Mouse (Mus musculus) liver, embryonic 14.5 days (tissue): Measurements from ENCODE around the gene B4galnt1. TPM values are rescaled to one million over a fixed set of nuclear protein-coding genes. Genes with fewer than 3 reads are reported as not detected.

Experiments
- ATAC-seq: fragments of 200-750 bp; cut with Nextera tagmentation; 2 replicates; pipeline ENCODE4 v1.8.0; 2017; ENCODE audit warnings: moderate number of reproducible peaks, mild to moderate bottlenecking, moderate library complexity; ENCODE audit not compliant: insufficient read depth
- DNase-seq, 3 experiments: peaks; one replicate each; pipeline ENCODE4 v3.0.0-alpha.2; 2012 to 2013; ENCODE audit warnings: low read depth in 3 of 3, low spot score in 3 of 3
- H3K27ac ChIP-seq: fragments of 300-500 bp; sonication (generic); 2 replicates; pipeline ENCODE4 v1.5.1; 2014; ENCODE audit warnings: moderate library complexity, mild to moderate bottlenecking, control low read depth, inconsistent platforms
- H3K27me3 ChIP-seq: fragments of 300-500 bp; sonication (generic); 2 replicates; pipeline ENCODE4 v1.6.1; 2014; ENCODE audit warnings: mild to moderate bottlenecking, low read length, moderate library complexity; ENCODE audit not compliant: control insufficient read depth, insufficient read depth
- H3K36me3 ChIP-seq: fragments of 300-500 bp; sonication (generic); replicated peaks from 2 replicates; pipeline ENCODE4 v1.6.1; 2014; ENCODE audit warnings: low read depth; ENCODE audit not compliant: control insufficient read depth, insufficient read depth
- H3K4me1 ChIP-seq, 2 experiments: fragments of 200-500 bp in 1 of 2; fragments of 300-500 bp in 1 of 2; sonication (generic) in 1 of 2; replicated peaks; 2 replicates each; pipeline ENCODE4 v1.6.1; 2012 to 2014; ENCODE audit warnings: antibody characterized with exemption in 1 of 2, inconsistent platforms in 1 of 2, low read length in 1 of 2; ENCODE audit not compliant: control insufficient read depth in 2 of 2, insufficient read depth in 2 of 2
- H3K4me2 ChIP-seq: fragments of 300-500 bp; sonication (generic); 2 replicates; pipeline ENCODE4 v1.6.1; 2014; ENCODE audit warnings: low read depth, mild to moderate bottlenecking, control low read depth, moderate library complexity
- H3K4me3 ChIP-seq, 2 experiments: fragments of 200-500 bp in 1 of 2; fragments of 300-500 bp in 1 of 2; sonication (generic) in 1 of 2; 2 replicates each; pipeline ENCODE4 v1.5.1; 2012 to 2014; ENCODE audit warnings: low read depth in 2 of 2, low read length in 2 of 2, mild to moderate bottlenecking in 2 of 2, control low read depth in 1 of 2, inconsistent platforms in 1 of 2, moderate library complexity in 1 of 2; ENCODE audit not compliant: insufficient read depth in 1 of 2
- H3K9ac ChIP-seq: fragments of 300-500 bp; sonication (generic); replicated peaks from 2 replicates; pipeline ENCODE4 v1.6.1; 2014; ENCODE audit warnings: mild to moderate bottlenecking, control low read depth, moderate library complexity
- H3K9me3 ChIP-seq: fragments of 300-500 bp; sonication (generic); 2 replicates; pipeline ENCODE4 v1.6.1; 2016; ENCODE audit warnings: low read length, mixed read lengths; ENCODE audit not compliant: control insufficient read depth
- CTCF ChIP-seq: IDR thresholded peaks from 2 replicates; pipeline ENCODE4 v1.5.1; 2016; ENCODE audit warnings: antibody characterized with exemption, low read depth, control low read depth
- EP300 ChIP-seq: IDR thresholded peaks from 2 replicates; pipeline ENCODE4 v1.6.1; 2016; ENCODE audit warnings: antibody characterized with exemption, low read depth
- WGBS: fragments of 180-500 bp; shearing (Covaris S2); extraction: QIAGEN DNeasy Blood & Tissue Kit; methylation state at CpG from one replicate; pipeline ENCODE4 v1.1.7; 2014; ENCODE audit not compliant: insufficient replicate concordance; 5-methylcytosine and 5-hydroxymethylcytosine counted together
- polyA plus RNA-seq, 2 experiments: library from polyadenylated mRNA; depleted of rRNA in 1 of 2; stranded (reverse) in 1 of 2; unstranded in 1 of 2; fragments of >200 nt; fragmentation: Nextera tagmentation in 1 of 2; extraction: Ambion mirVana in 1 of 2; gene quantifications; 2 replicates each; pipeline versions ENCODE4 v1.2.1 to v1.2.3; 2012 to 2014

The B4galnt1 gene
- polyA plus RNA-seq, 2 experiments: 10.4 to 17.1 TPM

DNA sequence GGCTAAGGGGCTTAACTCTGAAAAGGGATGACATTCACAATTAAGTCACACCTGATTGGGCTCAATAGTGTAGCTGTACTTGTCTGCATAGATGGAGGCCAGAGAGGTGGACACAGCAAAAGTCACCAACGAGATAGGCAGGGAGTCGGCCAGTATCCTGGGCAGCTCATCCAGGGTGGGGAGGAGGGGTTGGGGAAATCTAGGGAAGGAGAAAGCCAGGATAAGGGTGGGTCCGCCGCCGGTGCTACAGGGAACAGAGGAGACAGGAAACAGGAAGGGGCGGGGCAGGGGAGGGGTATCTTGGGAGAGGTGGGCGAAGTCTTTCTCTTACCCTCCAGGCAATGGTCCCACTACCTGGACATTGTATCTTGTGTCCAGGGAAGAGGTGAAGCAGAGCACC lies 11.7 kb downstream of the B4galnt1 start:
- no peak overlapping the region for H3K9ac ChIP-seq
- TF ChIP-seq EP300: no peak
- 5% methylated on average over 7 of the region's 7 CpGs for WGBS
- peaks cover 46% of the 10 kb centered on the region for H3K27me3 ChIP-seq
- no peaks in the 10 kb centered on the region for H3K36me3 ChIP-seq
- DNase-seq (no peak), ATAC-seq (no peak)
- no peak overlapping the region for H3K4me3 ChIP-seq
- peak overlapping the region; percentile 67 for H3K4me2 ChIP-seq
- H3K9me3 ChIP-seq: no peaks in the 10 kb centered on the region
- peaks cover 11% of the 10 kb centered on the region in 2 experiments for H3K4me1 ChIP-seq
- H3K27ac ChIP-seq: no peak overlapping the region

GRCm38 (mm10) chr10:127177235-127177634 lies 12.2 kb downstream of the B4galnt1 start:
- TF ChIP-seq CTCF (no peak), EP300 (no peak)
- Histone ChIP-seq H3K27ac (no peak overlapping the region), H3K4me3 (no peak overlapping the region), H3K9me3 (no peaks in the 10 kb centered on the region), H3K36me3 (no peaks in the 10 kb centered on the region), H3K9ac (0 out of 2 replicates have a peak overlapping the region, but pooled peaks have one; percentile 13), H3K4me1 (peaks cover 11% of the 10 kb centered on the region in 2 experiments), H3K4me2 (peak overlapping the region; percentile 67), H3K27me3 (peaks cover 46% of the 10 kb centered on the region)
- DNase-seq (no peak), ATAC-seq (no peak)
- 20% methylated on average over 9 of the region's 9 CpGs for WGBS

DNA sequence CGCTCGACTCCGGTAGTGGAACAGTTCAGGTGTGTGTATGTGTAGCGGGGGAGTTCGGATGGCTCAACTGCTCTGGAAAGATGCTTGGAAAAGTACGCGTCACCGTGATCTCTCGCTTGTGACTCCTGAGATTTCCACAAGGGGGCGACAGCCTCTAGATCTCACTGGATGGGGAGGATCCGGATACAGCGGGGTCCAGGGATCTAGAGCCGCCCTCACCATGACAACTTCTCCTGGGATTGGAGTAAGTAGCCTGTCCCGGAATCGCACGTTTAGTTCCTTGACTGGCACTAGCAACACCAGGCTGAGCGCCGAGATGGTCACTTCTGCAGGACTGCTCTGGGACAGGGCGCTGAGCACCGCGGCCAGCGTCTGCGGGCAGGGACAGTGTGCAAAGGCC lies 12.7 kb downstream of the B4galnt1 start:
- peaks cover 11% of the 10 kb centered on the region in 2 experiments for H3K4me1 ChIP-seq
- peak overlapping the region; percentile 67 for H3K4me2 ChIP-seq
- H3K9ac ChIP-seq: 0 out of 2 replicates have a peak overlapping the region, but pooled peaks have one; percentile 9
- TF ChIP-seq CTCF: peak; percentile 95
- no peak for TF ChIP-seq EP300
- peak; percentile 52 for ATAC-seq
- WGBS: 2% methylated on average over 23 of the region's 23 CpGs
- no peak overlapping the region for H3K27ac ChIP-seq
- no peaks in the 10 kb centered on the region for H3K36me3 ChIP-seq
- peaks cover 46% of the 10 kb centered on the region for H3K27me3 ChIP-seq
- H3K9me3 ChIP-seq: no peaks in the 10 kb centered on the region
- peak overlapping the region; percentile 20 to 43 for H3K4me3 ChIP-seq
- no peak for DNase-seq

DNA sequence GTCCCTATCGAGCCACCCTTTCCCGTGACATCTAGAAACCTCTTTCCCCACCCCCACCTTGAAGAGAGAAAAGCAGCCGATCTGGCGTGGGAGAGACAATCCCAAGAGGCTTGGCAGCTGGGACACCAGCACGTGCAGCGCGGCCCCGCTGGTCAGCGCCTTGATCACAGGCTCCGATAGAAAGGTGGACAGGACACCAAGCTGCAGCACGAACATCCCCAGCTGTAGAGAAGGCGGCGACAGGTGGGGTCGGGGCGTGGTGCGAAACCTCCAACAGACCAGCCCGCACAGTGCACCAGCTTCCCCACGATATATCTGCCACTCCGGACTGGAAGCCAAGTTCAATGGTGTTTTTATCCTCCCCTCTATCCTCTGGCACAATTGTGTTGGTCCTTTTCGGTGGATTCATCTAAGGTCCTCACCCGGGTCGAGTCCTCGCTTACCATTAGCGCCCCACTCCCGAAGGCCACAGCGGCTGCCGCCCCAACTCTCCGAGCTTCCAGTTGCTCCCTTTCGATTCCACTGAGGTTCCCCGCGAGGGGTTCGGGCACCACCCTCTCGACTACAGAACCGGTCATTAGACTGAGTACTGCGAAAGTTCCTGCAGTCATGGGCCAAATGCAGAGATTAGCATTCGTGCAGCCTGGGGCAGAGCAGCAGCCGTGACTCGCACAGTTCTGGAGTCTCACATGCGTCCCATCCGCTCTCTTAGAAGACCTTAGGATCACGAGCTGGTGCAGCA lies 13.4 kb downstream of the B4galnt1 start:
- no peak for DNase-seq
- H3K36me3 ChIP-seq: no peaks in the 10 kb centered on the region

DNA sequence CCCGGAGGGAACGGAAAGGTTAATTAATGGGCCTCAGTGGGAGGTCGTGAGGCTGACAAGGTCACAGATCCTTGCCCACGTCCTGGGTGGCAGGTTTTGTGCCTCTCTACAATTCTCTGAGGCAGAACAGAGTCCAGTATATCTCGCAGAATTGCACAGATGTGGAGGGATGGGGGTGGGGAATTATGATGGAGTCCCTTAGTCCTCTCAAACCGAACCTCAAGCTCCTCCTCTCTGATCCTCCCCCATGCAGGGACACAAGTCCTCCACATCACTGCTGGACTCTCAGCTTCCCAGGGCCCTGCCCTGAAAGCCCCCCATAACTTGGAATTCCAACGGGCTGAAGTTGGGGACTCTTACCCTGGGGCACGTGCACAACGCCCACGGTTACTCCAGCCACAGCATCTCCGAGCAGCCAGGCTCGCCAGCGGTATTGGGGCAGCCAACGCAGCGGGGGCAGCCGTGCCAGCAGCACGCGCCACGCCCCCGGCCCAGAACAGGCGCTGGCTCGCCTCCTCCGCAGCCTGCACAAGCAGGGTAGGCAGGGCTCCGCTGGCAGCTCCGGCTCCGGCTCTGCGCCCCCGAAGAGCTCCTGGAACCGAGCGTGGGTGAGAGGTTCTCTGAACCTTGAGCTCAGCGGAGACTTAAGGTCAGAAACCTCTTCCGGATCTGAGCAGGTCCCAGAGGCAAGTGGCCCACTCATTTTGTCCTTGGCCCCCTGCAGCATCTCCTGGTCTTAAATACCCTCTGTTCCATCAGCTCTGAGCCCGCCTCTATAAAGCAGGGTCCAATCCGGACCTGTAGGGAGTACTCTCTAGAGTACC lies 15.1 kb downstream of the B4galnt1 start, which contains the start of gene Slc26a10:
TSS of gene Slc26a10 (minus strand) at position 775 of the 824 bp plus-strand sequence.
- H3K27ac ChIP-seq: no peak within 1 kb of the TSS
- no peak within 1 kb of the TSS for H3K9ac ChIP-seq
- no peak for DNase-seq
- no peaks in the 10 kb centered on the region for H3K9me3 ChIP-seq
- TF ChIP-seq CTCF: no peak
- TF ChIP-seq EP300: no peak
- no peak for ATAC-seq
- WGBS: 4% methylated on average over 34 of the region's 34 CpGs
- H3K36me3 ChIP-seq: no peaks in the 10 kb centered on the region
- H3K4me3 ChIP-seq: no peak within 1 kb of the TSS
- H3K4me2 ChIP-seq: no peak within 1 kb of the TSS; the same call in 1 of the 2 replicates
- peaks cover 46% of the 10 kb centered on the region for H3K27me3 ChIP-seq
- peaks cover 11 to 15% of the 10 kb centered on the region in 2 experiments for H3K4me1 ChIP-seq

More for the DNA sequence above, 13.4 kb downstream of the B4galnt1 start:
- H3K27ac ChIP-seq: no peak overlapping the region
- H3K4me1 ChIP-seq: peaks cover 11% of the 10 kb centered on the region in 2 experiments
- peak overlapping the region; percentile 67 for H3K4me2 ChIP-seq
- H3K9me3 ChIP-seq: no peaks in the 10 kb centered on the region
- 3% methylated on average over 41 of the region's 41 CpGs for WGBS
- H3K27me3 ChIP-seq: peaks cover 46% of the 10 kb centered on the region
- 0 out of 2 replicates have a peak overlapping the region, but pooled peaks have one; percentile 9 for H3K9ac ChIP-seq
- peak overlapping the region; percentile 20 to 43 for H3K4me3 ChIP-seq
- no peak for ATAC-seq
- no peak for TF ChIP-seq CTCF
- no peak for TF ChIP-seq EP300
